In the genomic region with DNA sequence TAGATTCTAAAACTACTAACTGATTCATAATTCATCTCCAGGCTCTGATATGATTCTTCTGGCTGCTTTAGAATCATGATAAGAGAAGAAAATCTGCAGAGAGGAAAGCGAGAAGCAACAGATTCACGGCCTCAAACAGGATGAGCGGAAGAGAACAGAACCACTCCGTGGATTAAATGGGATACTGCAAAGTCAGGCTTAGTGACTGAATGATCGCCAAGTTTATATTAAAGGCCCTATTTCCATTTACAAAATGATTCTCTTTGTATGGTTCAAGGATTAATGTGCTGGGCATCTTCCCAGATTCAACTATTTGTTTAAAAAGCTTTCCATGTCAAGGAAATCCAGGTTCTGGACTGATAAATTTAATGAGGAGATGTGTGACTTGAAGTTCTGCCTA, we compare ENCODE assay signal across 22 mouse cellular contexts.
DNase-seq lines count a peak whose midpoint lies in the region; ATAC-seq and TF ChIP-seq lines count a peak whose summit lies in the region.
"Had no signal": no experiment of that assay in that cellular context is flagged by ENCODE, and none has a peak within 500 bp of the region (broad histone marks: within the 10 kb centered on the region; RNA-seq: fewer than 3 reads in every experiment).

No protein-coding gene starts in this region.

- H3K4me1 ChIP-seq in forebrain, postnatal 0 days (ENCODE audit: insufficient read depth) = no peaks in the 10 kb centered on the region
- no peaks in the 10 kb centered on the region for H3K4me1 ChIP-seq in forebrain, embryonic 10.5 days
- peaks cover 2% of the 10 kb centered on the region; the same call in 1 of the 2 replicates for H3K4me1 ChIP-seq in stomach, embryonic 16.5 days (ENCODE audit: control insufficient read depth, insufficient read depth, low read length)
- H3K4me1 ChIP-seq in lung, postnatal 0 days (ENCODE audit: insufficient read depth, low read depth, low read length) = no peaks in the 10 kb centered on the region
- H3K4me1 ChIP-seq: embryonic facial prominence, embryonic 12.5 days; forebrain, embryonic 12.5 days; hindbrain, embryonic 12.5 days; hindbrain, embryonic 15.5 days had no signal

- peak; percentile 7 for DNase-seq in forebrain, postnatal 0 days
- DNase-seq in forebrain, embryonic 10.5 days (ENCODE audit: extremely low spot score, low spot score) = no peak
- peak; percentile 89 for DNase-seq in fat pad, adult 2 months (ENCODE audit: extremely low read depth, low read depth, low spot score)
- DNase-seq in lung, postnatal 0 days (ENCODE audit: low spot score) = no peak
- DNase-seq: adrenal gland, adult 8-10 months; adrenal gland, postnatal 25 days; cerebellum, adult 18-20 months; cerebellum, adult 9-10 months; cerebellum, postnatal 14 days; gastrocnemius, adult 2 months; gastrocnemius, postnatal 14 days; heart, adult 11 months had no signal

- H3K9me3 ChIP-seq in forebrain, postnatal 0 days (ENCODE audit: low read length) = no peaks in the 10 kb centered on the region
- no peaks in the 10 kb centered on the region for H3K9me3 ChIP-seq in forebrain, embryonic 10.5 days
- H3K9me3 ChIP-seq in stomach, embryonic 16.5 days (replicated peaks; ENCODE audit: control insufficient read depth, low read length) = no peaks in the 10 kb centered on the region
- H3K9me3 ChIP-seq in lung, postnatal 0 days (ENCODE audit: low read length) = no peaks in the 10 kb centered on the region
- H3K9me3 ChIP-seq: embryonic facial prominence, embryonic 12.5 days; forebrain, embryonic 12.5 days; hindbrain, embryonic 12.5 days; hindbrain, embryonic 15.5 days had no signal

- H3K4me2 ChIP-seq in forebrain, postnatal 0 days (ENCODE audit: low read depth) = no peak overlapping the region
- H3K4me2 ChIP-seq in stomach, embryonic 16.5 days (ENCODE audit: low read depth, low read length) = no peak overlapping the region
- H3K4me2 ChIP-seq in lung, postnatal 0 days (replicated peaks; ENCODE audit: low read depth, low read length) = no peak overlapping the region
- H3K4me2 ChIP-seq: embryonic facial prominence, embryonic 12.5 days; forebrain, embryonic 12.5 days; heart, embryonic 11.5 days; hindbrain, embryonic 12.5 days; hindbrain, embryonic 15.5 days had no signal

- no peak overlapping the region for H3K9ac ChIP-seq in forebrain, postnatal 0 days
- no peak overlapping the region for H3K9ac ChIP-seq in stomach, embryonic 16.5 days (ENCODE audit: low read length)
- no peak overlapping the region for H3K9ac ChIP-seq in lung, postnatal 0 days (replicated peaks; ENCODE audit: low read depth)
- H3K9ac ChIP-seq: embryonic facial prominence, embryonic 12.5 days; forebrain, embryonic 12.5 days; hindbrain, embryonic 12.5 days; hindbrain, embryonic 15.5 days had no signal

- H3K27me3 ChIP-seq in forebrain, postnatal 0 days (ENCODE audit: insufficient read depth, low read length) = no peaks in the 10 kb centered on the region
- no peaks in the 10 kb centered on the region for H3K27me3 ChIP-seq in forebrain, embryonic 10.5 days (ENCODE audit: poor library complexity, severe bottlenecking)
- no peaks in the 10 kb centered on the region for H3K27me3 ChIP-seq in stomach, embryonic 16.5 days (ENCODE audit: control insufficient read depth, insufficient read depth, low read length)
- no peaks in the 10 kb centered on the region for H3K27me3 ChIP-seq in lung, postnatal 0 days (replicated peaks; ENCODE audit: insufficient read depth, low read length)
- H3K27me3 ChIP-seq: embryonic facial prominence, embryonic 12.5 days; forebrain, embryonic 12.5 days; hindbrain, embryonic 12.5 days; hindbrain, embryonic 15.5 days had no signal

- ATAC-seq in forebrain, postnatal 0 days = no peak
- ATAC-seq in stomach, embryonic 16.5 days (ENCODE audit: insufficient read depth, low FRiP score) = peak; percentile 71; the same call in 1 of the 2 replicates
- no peak for ATAC-seq in activated CD4-positive, CD25-positive, alpha-beta regulatory T cell, adult 4 months
- no peak for ATAC-seq in lung, postnatal 0 days
- ATAC-seq: CD4-positive, CD25-positive, alpha-beta regulatory T cell, adult 4 months; forebrain, embryonic 16.5 days had no signal

- H3K36me3 ChIP-seq in forebrain, postnatal 0 days (ENCODE audit: insufficient read depth) = no peaks in the 10 kb centered on the region
- H3K36me3 ChIP-seq in forebrain, embryonic 10.5 days (replicated peaks) = no peaks in the 10 kb centered on the region
- no peaks in the 10 kb centered on the region for H3K36me3 ChIP-seq in stomach, embryonic 16.5 days (ENCODE audit: control insufficient read depth, insufficient read depth, low read length)
- no peaks in the 10 kb centered on the region for H3K36me3 ChIP-seq in lung, postnatal 0 days (ENCODE audit: insufficient read depth, low read length)
- H3K36me3 ChIP-seq: embryonic facial prominence, embryonic 12.5 days; forebrain, embryonic 12.5 days; hindbrain, embryonic 12.5 days; hindbrain, embryonic 15.5 days had no signal

- TF ChIP-seq CTCF in forebrain, postnatal 0 days (IDR thresholded peaks at IDR 0.05; ENCODE audit: low read depth) = no peak
- TF ChIP-seq CTCF in lung, postnatal 0 days (IDR thresholded peaks at IDR 0.05) = no peak

- WGBS in forebrain, postnatal 0 days = 74% methylated on average over 5 of the region's 5 CpGs
- 91% methylated on average over 5 of the region's 5 CpGs for WGBS in forebrain, embryonic 10.5 days
- 55% methylated on average over 5 of the region's 5 CpGs for WGBS in stomach, embryonic 16.5 days
- WGBS in lung, postnatal 0 days = 60% methylated on average over 5 of the region's 5 CpGs

- no peak for TF ChIP-seq EP300 in lung, postnatal 0 days (IDR thresholded peaks at IDR 0.05)

- no peak overlapping the region for H3K27ac ChIP-seq in forebrain, postnatal 0 days (ENCODE audit: low read depth, low read length)
- no peak overlapping the region for H3K27ac ChIP-seq in forebrain, embryonic 10.5 days
- no peak overlapping the region for H3K27ac ChIP-seq in stomach, embryonic 16.5 days (ENCODE audit: low read length)
- H3K27ac ChIP-seq in lung, postnatal 0 days (ENCODE audit: low read length) = no peak overlapping the region
- H3K27ac ChIP-seq: embryonic facial prominence, embryonic 12.5 days; forebrain, embryonic 12.5 days; gastrocnemius, adult 2 months; hindbrain, embryonic 12.5 days; hindbrain, embryonic 15.5 days had no signal

- H3K4me3 ChIP-seq in forebrain, postnatal 0 days (ENCODE audit: low read depth, low read length) = no peak overlapping the region
- H3K4me3 ChIP-seq in forebrain, embryonic 10.5 days = no peak overlapping the region
- no peak overlapping the region for H3K4me3 ChIP-seq in stomach, embryonic 16.5 days (replicated peaks; ENCODE audit: low read length)
- no peak overlapping the region for H3K4me3 ChIP-seq in lung, postnatal 0 days (ENCODE audit: low read depth, low read length)
- H3K4me3 ChIP-seq: embryonic facial prominence, embryonic 12.5 days; erythroblast, embryonic 14.5 days; forebrain, embryonic 12.5 days; gastrocnemius, adult 2 months; hindbrain, embryonic 12.5 days; hindbrain, embryonic 15.5 days had no signal

Comparison
In these comparisons a context has a peak if more than half of its experiments do, and no peak if none do; other contexts are left out.
1. DNase-seq: peak in forebrain, postnatal 0 days (single experiment) and fat pad, adult 2 months (single experiment); none in forebrain, embryonic 10.5 days (single experiment) and lung, postnatal 0 days (single experiment).